ENCODE assay signal across 20 mouse cellular contexts in genomic region chr10:108185265-108185664, GRCm38 (mm10). TPM values are rescaled to one million over a fixed set of nuclear protein-coding genes. Genes with fewer than 3 reads are reported as not detected.
DNase-seq lines count a peak whose midpoint lies in the region; ATAC-seq and TF ChIP-seq lines count a peak whose summit lies in the region.
"Had no signal": no experiment of that assay in that cellular context is flagged by ENCODE, and none has a peak within 500 bp of the region (broad histone marks: within the 10 kb centered on the region; RNA-seq: fewer than 3 reads in every experiment).

No protein-coding gene starts in this region.

- H3K4me2 ChIP-seq in embryonic facial prominence, embryonic 14.5 days (ENCODE audit: low read depth, low read length), result no peak overlapping the region
- no peak overlapping the region for H3K4me2 ChIP-seq in heart, postnatal 0 days (ENCODE audit: low read depth, low read length)
- no peak overlapping the region for H3K4me2 ChIP-seq in heart, embryonic 12.5 days
- H3K4me2 ChIP-seq: heart, embryonic 13.5 days; hindbrain, embryonic 12.5 days; midbrain, embryonic 11.5 days had no signal

- H3K27ac ChIP-seq in embryonic facial prominence, embryonic 14.5 days (replicated peaks; ENCODE audit: low read depth, low read length), result peak overlapping the region; percentile 15; the same call in 1 of the 2 replicates
- no peak overlapping the region for H3K27ac ChIP-seq in embryonic facial prominence, embryonic 10.5 days (replicated peaks)
- peak overlapping the region; percentile 16 for H3K27ac ChIP-seq in heart, postnatal 0 days (ENCODE audit: low read depth)
- no peak overlapping the region for H3K27ac ChIP-seq in heart, embryonic 12.5 days (ENCODE audit: poor library complexity, severe bottlenecking)

- no peak for TF ChIP-seq CTCF in heart, postnatal 0 days (IDR thresholded peaks at IDR 0.05; ENCODE audit: low read depth)

- H3K9me3 ChIP-seq in embryonic facial prominence, embryonic 14.5 days (ENCODE audit: control insufficient read depth, low read length), result no peaks in the 10 kb centered on the region
- no peaks in the 10 kb centered on the region for H3K9me3 ChIP-seq in embryonic facial prominence, embryonic 10.5 days
- H3K9me3 ChIP-seq in heart, postnatal 0 days (replicated peaks; ENCODE audit: control insufficient read depth, low read length), result no peaks in the 10 kb centered on the region
- H3K9me3 ChIP-seq in heart, embryonic 12.5 days (replicated peaks), result no peaks in the 10 kb centered on the region
- H3K9me3 ChIP-seq: heart, embryonic 13.5 days; hindbrain, embryonic 12.5 days had no signal

- TF ChIP-seq EP300 in heart, postnatal 0 days (IDR thresholded peaks at IDR 0.05; ENCODE audit: low read depth), result no peak

- no peaks in the 10 kb centered on the region for H3K36me3 ChIP-seq in embryonic facial prominence, embryonic 14.5 days (ENCODE audit: control insufficient read depth, insufficient read depth, low read length)
- H3K36me3 ChIP-seq in embryonic facial prominence, embryonic 10.5 days (replicated peaks), result peaks cover 5% of the 10 kb centered on the region
- no peaks in the 10 kb centered on the region for H3K36me3 ChIP-seq in heart, postnatal 0 days (replicated peaks; ENCODE audit: control insufficient read depth, insufficient read depth, low read length)
- H3K36me3 ChIP-seq in heart, embryonic 12.5 days, result no peaks in the 10 kb centered on the region

- H3K4me3 ChIP-seq in embryonic facial prominence, embryonic 14.5 days (ENCODE audit: low read depth, low read length), result no peak overlapping the region
- H3K4me3 ChIP-seq in embryonic facial prominence, embryonic 10.5 days, result no peak overlapping the region
- H3K4me3 ChIP-seq in heart, postnatal 0 days (ENCODE audit: low read depth, low read length), result no peak overlapping the region
- H3K4me3 ChIP-seq in heart, embryonic 12.5 days, result no peak overlapping the region
- H3K4me3 ChIP-seq: heart, embryonic 13.5 days; hindbrain, embryonic 12.5 days had no signal

- H3K9ac ChIP-seq in embryonic facial prominence, embryonic 14.5 days (ENCODE audit: low read depth, low read length), result no peak overlapping the region
- no peak overlapping the region for H3K9ac ChIP-seq in heart, postnatal 0 days (replicated peaks; ENCODE audit: low read depth, low read length)
- H3K9ac ChIP-seq in heart, embryonic 12.5 days, result no peak overlapping the region
- H3K9ac ChIP-seq: heart, embryonic 13.5 days; hindbrain, embryonic 12.5 days; liver, postnatal 0 days had no signal

- ATAC-seq in embryonic facial prominence, embryonic 14.5 days (ENCODE audit: low read depth), result no peak
- no peak for ATAC-seq in heart, postnatal 0 days (ENCODE audit: insufficient read depth, low read depth)
- ATAC-seq in heart, embryonic 12.5 days (ENCODE audit: insufficient number of reproducible peaks, low FRiP score), result no peak
- peak; percentile 88 for ATAC-seq in granulocyte monocyte progenitor cell, adult 5-6 weeks (replicated peaks; ENCODE audit: poor library complexity, severe bottlenecking)
- ATAC-seq: liver, postnatal 0 days had no signal

- H3K27me3 ChIP-seq in embryonic facial prominence, embryonic 14.5 days (replicated peaks; ENCODE audit: control insufficient read depth, insufficient read depth, low read length), result no peaks in the 10 kb centered on the region
- H3K27me3 ChIP-seq in embryonic facial prominence, embryonic 10.5 days (replicated peaks; ENCODE audit: low read depth, poor library complexity, severe bottlenecking), result no peaks in the 10 kb centered on the region
- no peaks in the 10 kb centered on the region for H3K27me3 ChIP-seq in heart, postnatal 0 days (ENCODE audit: control insufficient read depth, insufficient read depth, low read length)
- no peaks in the 10 kb centered on the region for H3K27me3 ChIP-seq in heart, embryonic 12.5 days (replicated peaks)
- H3K27me3 ChIP-seq: CH12.LX; heart, embryonic 13.5 days; hindbrain, embryonic 12.5 days had no signal

- H3K4me1 ChIP-seq in embryonic facial prominence, embryonic 14.5 days (ENCODE audit: control insufficient read depth, insufficient read depth, low read length), result peaks cover 10% of the 10 kb centered on the region; the same call in 1 of the 2 replicates
- H3K4me1 ChIP-seq in embryonic facial prominence, embryonic 10.5 days, result no peaks in the 10 kb centered on the region
- peaks cover 28% of the 10 kb centered on the region; the same call in 1 of the 2 replicates for H3K4me1 ChIP-seq in heart, postnatal 0 days (ENCODE audit: control insufficient read depth, insufficient read depth)
- H3K4me1 ChIP-seq in heart, embryonic 12.5 days (replicated peaks), result peaks cover 28% of the 10 kb centered on the region

- DNase-seq in embryonic facial prominence, embryonic 14.5 days (ENCODE audit: low spot score), result no peak
- DNase-seq in embryonic facial prominence, embryonic 10.5 days (ENCODE audit: low spot score), result no peak
- DNase-seq in heart, postnatal 0 days (ENCODE audit: low spot score), result no peak
- DNase-seq in 3134 (ENCODE audit: extremely low read depth, insufficient read length, low spot score), result peak; percentile 9
- no peak for DNase-seq in urinary bladder, postnatal 36 days (ENCODE audit: low spot score in 2 of 2)
- DNase-seq in kidney, postnatal 14 days, result no peak
- DNase-seq: adrenal gland, postnatal 36 days; cerebellum, adult 8-10 months; embryo, embryonic 11 days; kidney, adult 11 months; kidney, postnatal 25 days; liver, postnatal 0 days; right cerebral cortex, adult 18-20 months; thymus, adult 2 months had no signal

- WGBS in embryonic facial prominence, embryonic 14.5 days, result 90% methylated on average over 3 of the region's 3 CpGs
- 92% methylated on average over 3 of the region's 3 CpGs for WGBS in embryonic facial prominence, embryonic 10.5 days
- 49% methylated on average over 3 of the region's 3 CpGs for WGBS in heart, postnatal 0 days
- 75% methylated on average over 3 of the region's 3 CpGs for WGBS in heart, embryonic 12.5 days

RNA-seq across cellular contexts. Expression of gene Ppp1r12a, which starts 23.3 kb away (rescaled TPM):
- 71.9 and 74.5 TPM in 2 replicates for polyA plus RNA-seq in embryonic facial prominence, embryonic 14.5 days (2014; fragmentation: Nextera tagmentation; extraction: Ambion mirVana)
- 78.1 and 84.3 TPM in 2 replicates for polyA plus RNA-seq in embryonic facial prominence, embryonic 10.5 days (2016; fragmentation: Nextera tagmentation; extraction: Ambion mirVana)
- total RNA-seq in heart, postnatal 0 days (2014; rRNA removed; ENCODE audit: low replicate concordance), result 87.8 and 92.5 TPM in 2 replicates
- polyA plus RNA-seq in heart, postnatal 0 days (2015; fragmentation: Nextera tagmentation; extraction: Ambion mirVana), result 68.0 and 78.1 TPM in 2 replicates
- polyA plus RNA-seq in heart, embryonic 12.5 days (2016; fragmentation: Nextera tagmentation; extraction: Ambion mirVana), result 109 and 118 TPM in 2 replicates
- 81.6 and 95.0 TPM in 2 replicates for total RNA-seq in granulocyte monocyte progenitor cell, adult 5-6 weeks (2014; fragmentation: Nextera tagmentation)
- 148 and 174 TPM in 2 replicates for total RNA-seq in granulocyte monocyte progenitor cell, adult 5-6 weeks (2017)

Comparison
In these comparisons a context has a peak if more than half of its experiments do, and no peak if none do; other contexts are left out.
1. H3K27ac ChIP-seq: peak in embryonic facial prominence, embryonic 14.5 days (single experiment) and heart, postnatal 0 days (single experiment); none in embryonic facial prominence, embryonic 10.5 days (single experiment) and heart, embryonic 12.5 days (single experiment).